Mouse (Mus musculus): ENCODE measurements around the gene Slc19a2.
"Not testable (repeated sequence)": the region's sequence is repeated elsewhere in the genome, so short reads cannot be mapped to it uniquely, and the experiment has no call there.

Gene Slc19a2

DNA sequence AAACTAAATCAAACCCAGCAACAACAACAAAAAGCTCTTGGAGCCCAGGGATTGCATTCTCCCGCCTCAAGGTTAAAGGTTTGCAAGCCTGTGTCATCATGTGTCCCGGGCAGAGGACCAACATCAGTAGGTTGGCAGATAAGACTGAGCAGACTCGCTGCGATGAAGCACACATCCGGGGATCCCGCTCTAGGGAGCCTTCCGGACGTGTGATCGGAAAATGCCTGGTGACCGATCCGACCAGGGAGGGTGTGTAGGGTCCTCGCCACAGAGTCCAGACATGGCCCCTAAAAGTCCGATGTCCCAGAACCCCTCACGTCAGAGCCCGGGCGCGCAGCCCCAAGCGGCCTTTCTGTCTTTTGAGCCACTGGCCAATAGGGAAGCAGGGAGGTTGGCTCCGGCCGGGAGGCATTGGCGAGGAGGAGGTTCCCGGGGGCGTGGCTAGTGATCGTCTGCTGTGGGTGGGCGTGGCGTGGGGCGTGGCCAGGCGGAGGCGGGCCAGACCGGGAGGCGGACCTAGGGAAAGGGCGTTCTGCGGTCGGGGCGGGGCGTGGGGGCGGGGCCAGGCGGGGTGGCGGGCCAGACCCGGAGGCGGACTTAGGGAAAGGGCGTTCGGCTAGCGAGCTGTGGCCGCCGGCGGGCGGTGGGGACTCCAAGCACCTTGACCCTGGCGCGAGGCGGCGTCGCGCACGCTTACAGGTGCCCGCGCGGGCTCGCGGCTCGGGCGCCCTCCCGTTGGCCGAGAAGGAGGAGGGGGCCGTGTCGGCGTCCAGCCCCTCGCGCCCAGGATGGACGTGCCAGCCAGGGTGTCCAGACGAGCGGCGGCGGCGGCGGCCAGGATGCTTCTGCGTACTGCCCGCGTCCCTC, at the start of gene Slc19a2:
TSS of gene Slc19a2 (plus strand) at position 582 of the 867 bp plus-strand sequence.
- DNase-seq, result peak; percentile 98

DNA sequence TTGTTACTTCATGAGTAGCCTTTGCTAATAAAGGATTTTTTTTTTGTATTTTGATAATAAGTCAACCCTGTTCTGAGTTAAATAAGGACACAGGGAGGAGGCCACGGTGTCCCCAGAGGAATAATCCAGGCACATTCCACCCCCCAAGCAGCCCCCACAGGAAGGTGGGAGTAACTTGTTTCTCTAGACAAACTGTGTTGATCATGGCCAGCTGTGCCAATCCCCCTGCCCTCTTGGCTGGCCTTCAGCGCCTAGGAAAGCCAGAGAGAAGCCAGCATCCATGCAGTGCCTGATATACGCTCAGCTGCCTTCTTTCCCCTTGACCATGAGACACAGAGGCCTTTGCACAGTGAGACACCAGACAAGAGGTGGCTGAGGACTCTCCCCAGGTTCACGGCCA, 49.3 kb upstream of the Slc19a2 start:
- no peak for DNase-seq

DNA sequence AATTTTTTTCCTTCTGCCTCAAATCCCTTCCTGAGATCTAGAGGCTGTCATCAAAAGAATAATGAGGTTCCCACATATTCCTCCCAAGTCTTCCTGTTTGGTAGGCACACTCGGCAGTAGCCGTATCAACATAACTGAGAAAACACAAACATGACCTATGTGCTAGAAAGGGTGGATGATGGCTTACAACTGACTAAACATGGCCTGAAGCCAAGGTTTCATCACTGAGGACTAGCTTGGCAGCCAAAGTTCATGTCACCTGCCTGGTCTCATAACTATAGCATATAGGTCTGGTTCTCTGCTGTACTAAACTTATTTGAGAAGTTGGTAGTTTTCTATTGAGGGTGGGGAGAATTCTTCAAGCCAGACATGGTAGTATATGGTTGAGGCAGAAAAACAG, 40.4 kb upstream of the Slc19a2 start:
- DNase-seq, result no peak

DNA sequence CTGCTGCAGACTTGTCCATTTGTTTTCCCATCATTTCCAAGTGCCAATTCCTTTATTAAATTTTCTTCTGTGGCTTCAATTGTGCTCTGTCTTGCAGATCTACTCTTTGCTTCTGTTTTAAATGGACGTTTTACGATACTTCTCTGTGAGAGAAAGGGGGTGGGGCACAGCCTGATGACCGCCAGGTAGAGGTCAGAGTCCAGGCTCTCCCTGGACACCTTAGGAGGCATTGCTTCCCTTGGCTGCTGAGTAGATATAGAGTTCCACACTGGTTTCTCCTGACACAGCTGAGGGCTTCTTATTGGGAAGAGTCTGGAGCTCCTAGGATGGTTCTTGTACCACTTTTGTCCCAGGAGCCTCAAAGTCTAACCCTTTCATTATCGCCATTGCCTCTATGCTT, 37.9 kb upstream of the Slc19a2 start:
- DNase-seq, result no peak

DNA sequence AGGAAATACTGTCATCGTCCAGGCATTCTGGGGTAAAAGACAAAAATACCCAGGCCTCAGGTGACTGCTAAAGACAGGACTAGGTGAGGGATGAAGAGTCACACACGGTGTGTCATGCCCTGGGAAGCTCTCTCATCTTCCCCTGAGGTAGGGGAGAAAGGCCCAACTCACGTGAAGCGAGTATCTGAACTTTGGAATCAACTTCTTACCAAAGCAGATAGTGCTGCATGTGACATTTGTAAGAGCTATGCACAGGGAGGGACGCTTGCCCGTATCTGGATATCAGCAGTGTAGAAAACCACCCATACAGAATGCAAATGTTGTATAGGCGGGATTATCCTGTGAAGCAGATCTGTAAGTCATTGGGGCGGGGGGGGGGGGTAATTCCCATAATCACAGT, 36.2 kb upstream of the Slc19a2 start:
- DNase-seq, result no peak

DNA sequence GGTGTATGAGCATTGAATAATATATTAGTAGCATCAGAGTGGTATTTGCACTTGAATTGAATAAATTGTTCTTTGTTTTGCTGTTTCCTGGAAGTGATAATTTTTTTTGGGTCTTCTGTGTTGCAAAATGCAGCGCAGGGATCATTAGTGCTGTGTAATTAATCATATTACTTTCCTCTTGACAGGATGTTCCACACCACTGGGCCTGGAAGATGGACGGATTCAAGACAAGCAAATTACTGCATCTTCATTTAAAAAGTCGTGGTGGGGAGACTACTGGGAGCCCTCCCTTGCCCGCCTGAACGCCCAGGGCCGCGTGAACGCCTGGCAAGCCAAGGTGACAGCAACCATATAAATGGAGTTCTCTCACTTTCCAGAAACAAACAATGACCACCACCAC, 34.7 kb upstream of the Slc19a2 start:
- DNase-seq, result no peak

DNA sequence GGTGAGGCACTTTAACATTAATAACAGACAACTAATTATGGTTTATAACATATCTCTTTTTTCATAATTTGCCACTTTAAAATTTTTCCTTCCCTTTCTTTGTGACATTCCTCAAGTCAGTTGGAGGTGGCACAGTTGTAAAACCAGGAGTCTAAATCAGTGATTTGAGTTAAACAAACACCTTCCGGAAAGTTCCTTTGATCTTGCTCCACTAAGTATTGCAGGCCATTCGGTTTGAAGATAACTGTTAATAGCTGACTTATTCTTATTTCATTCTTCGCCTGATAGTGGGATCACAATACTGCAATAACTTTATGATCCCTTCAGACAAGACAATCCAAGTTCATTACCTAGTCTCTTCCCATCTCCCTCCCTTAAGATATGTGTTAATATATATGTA, 33.7 kb upstream of the Slc19a2 start:
- DNase-seq, result no peak

DNA sequence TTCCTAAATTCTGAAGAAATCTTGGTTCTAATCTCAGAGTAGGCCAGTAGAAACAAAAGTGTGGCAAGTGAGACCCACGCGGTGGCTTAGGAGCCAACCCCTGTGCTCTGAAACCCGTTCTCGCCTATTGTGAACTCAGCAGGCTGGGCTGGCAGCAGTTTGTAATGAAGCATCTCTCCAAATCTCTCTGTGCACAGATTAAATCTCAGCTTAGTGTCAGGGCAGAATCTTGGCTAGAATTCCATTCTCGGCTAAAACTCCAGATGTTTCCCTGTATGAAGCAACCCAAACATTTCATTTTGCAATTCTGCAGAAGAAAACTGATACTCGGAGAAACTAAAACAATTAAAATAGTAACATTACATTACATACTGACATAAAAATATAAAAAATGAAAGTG, 33.3 kb upstream of the Slc19a2 start:
- no peak for DNase-seq

DNA sequence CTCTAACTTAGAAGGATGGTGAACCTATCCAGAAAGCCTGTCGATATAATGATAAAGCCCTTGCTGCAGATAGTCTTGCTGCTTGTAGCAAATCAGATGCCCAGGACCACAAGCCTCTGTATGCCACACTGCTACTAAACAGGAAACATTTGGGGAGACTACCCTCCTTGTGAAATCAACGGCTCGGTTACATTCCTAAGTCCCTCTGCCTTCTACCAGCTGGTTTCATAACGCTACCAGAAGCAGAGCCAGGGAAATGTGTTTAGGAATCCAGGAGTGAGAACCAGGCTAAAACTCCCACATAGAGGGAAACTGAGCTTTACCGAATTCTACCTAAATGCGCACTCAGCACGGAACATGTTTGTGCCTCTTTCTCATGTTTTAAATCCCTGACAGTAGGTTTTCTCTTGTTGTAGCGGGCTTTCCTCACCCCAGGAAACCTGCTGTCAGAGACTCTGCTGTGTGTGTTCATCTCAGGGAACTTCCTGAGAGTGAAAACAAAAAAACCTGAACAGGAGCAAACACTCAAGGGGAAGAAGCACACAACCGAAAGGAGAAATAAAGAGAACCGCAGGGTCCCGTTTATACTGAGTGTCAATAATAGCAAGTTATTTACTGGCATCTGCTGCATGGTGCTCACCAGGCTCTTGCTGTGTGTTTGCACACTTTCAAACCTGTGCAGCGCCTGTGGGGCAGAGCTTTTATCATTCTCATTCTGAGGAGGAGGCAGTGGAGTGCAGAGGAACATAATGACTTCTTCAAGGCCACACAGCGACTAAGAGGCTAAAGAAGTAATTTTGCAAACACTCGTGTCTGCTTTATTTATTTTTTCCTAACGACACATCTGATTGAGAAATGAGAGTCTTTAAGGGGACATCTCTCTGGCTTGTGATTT, 30.8 kb upstream of the Slc19a2 start:
- DNase-seq, result peak in 1 of 2 experiments; percentile 10

DNA sequence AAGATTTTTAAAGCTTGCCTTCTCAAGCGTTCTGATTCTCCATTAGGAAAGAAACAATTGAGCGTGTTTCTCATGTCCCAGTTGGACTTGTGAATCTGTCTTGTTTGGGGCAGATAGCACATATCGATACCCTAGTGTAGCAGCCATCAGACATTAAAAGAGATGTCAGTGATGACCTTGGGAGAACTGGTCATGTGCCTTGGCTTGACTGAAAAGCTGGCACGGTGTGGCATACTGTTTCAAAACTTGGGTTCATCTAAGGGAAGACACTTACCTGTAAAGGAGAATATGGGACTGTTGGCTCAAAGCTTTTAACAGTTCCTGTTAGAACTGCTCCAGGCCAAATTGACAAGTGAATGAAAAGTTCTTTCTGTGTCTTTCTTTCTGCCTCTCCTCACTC, 28.6 kb upstream of the Slc19a2 start:
- no peak for DNase-seq

DNA sequence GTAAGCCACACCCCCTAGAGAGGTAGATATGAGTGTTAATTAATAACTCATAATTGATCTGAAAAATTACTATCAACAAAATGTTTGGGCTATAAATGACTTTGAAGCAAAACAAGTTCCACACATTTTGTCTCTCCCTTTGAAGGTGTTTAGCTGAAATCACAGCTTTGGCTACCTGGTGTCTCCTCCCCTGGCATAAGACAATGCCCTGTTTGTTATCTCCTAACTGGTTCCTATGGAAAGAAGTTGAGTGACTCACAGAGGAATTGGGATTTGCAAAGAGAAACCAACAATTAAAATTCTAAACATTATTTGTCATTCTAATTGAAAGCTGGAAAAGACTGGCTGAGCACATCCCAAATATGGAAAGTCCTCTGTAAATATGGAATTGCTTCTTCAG, 25.8 kb upstream of the Slc19a2 start:
- no peak for DNase-seq

DNA sequence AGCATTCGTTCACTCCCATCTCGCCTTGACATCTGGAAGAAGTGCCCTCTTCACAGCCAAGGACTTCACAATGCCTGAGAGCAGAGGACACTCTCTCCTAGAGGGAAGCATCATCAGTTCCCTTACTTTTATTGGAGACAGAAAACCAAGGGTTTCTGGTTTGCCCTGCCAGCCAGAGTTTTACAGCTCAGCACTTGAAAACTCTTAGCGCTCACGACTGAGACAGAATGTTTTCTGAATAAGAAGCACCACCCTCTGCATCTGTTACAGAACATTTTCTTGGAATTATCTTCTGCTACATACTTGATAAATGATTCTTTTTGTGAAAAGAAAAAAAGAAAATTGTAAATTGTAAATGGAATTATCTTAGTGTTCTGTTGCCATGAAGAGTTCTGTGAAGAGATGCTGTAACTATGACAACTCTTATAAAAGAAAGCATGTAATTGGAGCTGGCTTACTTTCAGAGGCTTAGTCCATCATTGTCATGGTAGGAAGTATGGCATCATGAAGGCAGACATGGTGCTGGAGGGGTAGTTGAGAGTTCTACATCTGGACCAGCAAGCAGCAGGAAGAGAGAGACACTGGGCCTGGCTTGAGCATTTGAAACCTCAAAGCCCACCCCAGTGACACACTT, 16.8 kb upstream of the Slc19a2 start:
- not testable (repeated sequence) for DNase-seq

DNA sequence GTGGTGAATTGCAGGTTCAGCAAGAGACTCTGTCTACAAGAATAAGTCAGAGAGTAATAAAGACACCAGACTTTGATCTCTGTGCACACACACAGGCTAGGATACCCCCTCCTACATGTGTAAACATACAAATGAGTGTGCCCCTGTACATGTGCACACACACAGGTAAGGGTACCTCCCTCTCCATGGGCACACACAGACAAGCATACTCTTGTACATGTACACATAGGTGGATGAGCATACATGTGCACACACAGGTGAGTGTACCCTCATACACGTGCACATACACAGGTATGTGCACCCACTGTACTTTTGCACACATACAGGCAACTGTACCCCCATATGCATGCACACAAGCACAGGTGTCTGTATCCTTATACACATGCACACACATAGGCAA, 15.4 kb upstream of the Slc19a2 start:
- no peak for DNase-seq

DNA sequence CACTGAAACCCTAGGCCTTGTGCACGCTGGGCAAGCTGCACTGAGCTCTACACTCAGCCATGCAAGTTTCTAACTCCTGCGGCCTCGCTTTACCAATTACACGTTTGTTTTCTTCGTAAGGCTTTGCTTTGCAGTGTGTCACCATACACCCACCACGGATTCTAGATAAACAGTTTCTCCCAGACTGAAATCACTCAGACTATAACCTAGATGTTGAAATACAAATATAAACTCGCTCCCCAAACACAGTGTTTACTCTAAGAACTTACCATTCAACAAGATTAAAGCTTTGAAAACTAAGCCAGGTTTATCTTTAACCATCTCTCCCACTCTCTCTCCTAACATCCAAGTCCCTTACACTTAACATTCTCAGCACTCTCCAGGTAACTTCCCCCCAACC, 13.8 kb upstream of the Slc19a2 start:
- no peak for DNase-seq

DNA sequence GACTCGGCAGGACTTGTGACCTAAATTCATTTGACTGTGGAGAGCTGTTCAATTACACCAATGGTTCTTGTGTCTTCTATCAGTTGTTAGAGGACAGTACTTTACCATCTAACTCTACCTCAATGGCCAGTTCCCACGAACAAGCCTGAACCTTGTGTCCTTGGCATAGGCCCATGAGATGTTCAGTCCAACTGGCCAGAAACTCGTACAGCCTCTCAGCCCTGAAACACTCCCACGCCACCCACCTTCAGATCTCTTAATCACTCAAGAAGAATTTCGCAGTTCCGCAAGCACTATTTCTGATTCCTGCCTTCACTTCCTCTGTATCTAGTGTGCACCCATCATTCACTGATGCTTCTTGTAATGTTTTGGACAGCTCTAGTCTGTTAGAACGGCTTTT, 12.8 kb upstream of the Slc19a2 start:
- no peak for DNase-seq

DNA sequence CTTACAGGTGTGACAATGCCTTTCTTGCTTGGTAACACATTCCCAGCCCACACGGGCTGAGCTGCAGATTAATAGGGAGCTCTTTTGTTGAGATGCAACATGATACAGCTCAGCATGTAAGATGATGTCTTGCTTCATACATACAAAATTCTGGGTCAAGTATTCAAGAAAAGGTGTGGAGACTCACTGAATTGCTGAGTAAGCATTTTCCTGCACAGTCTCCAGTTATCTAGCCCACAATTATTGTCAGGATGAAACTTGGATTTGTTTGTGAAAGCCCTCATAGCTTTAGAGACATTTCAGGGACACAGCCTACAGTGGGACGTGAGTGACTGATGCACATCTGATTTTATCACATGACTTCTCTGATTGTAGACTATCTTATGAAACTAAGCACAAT, 7.4 kb upstream of the Slc19a2 start:
- DNase-seq, result no peak

DNA sequence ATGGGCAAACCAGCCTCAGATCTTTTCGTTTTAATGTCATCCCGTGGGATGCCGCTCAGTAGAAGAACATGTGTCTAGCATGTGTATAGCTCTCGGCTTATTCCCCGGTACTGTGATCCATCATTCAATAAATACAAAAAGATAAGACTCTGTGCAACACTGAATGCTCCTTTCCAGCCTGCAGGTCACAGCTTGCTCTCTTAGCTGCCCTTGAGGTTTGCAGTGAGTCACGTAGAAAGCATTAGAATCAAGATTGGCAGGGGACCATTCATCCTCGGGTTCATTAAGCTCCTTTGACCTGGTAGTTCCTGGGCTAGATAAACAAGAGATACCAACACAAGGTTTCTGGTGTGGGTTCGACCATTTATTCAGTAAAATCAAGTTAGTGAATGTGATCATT, 6.0 kb upstream of the Slc19a2 start:
- no peak for DNase-seq

DNA sequence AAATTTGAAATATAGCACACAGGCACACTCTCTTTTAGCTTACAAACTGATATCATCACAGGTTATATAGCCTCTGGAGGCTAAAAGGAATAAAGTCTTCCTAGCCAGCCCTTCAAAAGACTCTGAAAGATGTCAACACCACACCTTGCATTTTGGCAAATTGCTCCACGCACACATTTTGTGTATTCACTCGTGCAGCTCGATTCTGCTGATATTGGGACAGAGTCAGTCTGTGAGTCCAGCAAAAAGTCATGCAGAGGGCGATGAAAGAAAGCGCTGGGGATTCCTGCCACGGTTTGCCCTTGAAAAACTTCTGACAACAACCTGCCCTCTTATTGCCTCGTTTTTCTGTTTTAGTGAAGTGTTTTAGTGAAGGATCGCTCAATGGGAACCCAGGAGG, 1.4 kb upstream of the Slc19a2 start:
- DNase-seq, result no peak

DNA sequence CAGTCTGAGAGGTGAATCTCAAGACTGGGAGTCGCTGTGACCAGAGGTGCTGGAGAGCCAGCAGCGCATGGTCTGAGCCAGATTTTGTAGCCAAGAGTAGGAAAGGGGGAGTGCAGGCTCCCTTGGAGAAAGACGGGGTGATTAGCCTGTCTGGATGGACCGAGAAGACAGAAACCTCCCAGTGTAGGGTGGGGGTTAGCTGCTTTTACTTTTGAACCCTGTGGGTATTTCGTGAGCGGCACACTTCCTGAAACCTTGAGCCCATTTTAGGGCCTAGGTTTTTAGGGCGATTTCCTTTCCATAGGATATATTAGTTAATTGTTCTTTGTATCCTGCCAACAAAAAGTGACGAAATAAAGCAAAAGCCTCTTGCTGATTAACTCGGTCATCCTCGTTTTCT, 875 bp upstream of the Slc19a2 start:
- DNase-seq, result peak; percentile 19 to 21

DNA sequence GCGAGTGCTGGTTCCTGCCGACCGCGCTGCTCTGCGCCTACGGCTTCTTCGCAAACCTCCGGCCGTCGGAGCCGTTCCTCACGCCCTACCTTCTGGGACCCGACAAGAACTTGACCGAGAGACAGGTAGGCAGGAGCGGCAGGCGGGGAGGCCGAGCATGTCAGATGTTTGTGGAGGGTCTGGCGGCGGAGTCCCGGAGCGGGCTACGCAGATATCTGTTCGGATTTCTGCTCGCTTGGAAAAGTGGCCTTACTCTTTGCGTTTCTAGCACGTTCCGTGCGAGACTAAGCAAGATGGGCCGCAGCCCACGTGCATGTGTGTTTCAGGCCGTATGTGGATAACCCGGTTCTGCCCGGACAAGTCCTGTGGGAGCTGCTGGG, 476 bp downstream of the Slc19a2 start:
- peak; percentile 50 to 59 for DNase-seq

DNA sequence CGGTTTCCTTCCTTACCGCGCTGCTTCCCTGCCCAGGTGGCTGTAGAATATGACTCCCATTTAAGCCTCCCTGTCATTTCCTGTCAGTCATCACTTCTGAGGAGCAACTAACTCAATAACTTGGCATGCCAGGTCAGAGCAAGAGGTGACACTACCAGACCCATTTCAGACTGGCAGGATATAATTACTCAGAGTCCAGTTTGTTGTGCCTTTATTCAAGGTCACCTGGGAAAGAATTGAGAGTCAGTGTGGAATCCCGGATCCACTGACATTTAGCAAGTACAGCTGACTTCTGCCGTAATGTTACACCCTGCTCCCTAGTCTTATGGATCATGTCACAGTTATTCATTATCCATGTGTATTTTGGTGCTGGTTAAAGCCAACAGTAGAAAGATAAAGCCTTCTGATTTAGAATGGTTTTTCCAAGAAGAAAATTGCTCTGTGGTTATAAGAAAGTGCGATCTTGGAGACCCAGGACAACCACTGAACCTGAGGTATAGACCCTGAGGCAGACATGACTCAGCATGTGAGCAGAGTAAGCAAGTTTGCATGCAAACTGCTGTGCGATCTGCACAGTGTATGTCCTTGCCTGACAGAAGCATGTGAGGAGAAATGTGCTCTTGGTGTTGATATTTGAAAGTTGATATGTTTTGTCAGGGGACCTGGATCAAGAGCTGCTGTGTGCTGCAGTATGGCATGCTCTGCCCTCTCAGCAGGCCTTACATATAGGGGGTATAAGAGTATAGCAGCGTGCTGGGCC, 1.7 kb downstream of the Slc19a2 start:
- no peak for DNase-seq

DNA sequence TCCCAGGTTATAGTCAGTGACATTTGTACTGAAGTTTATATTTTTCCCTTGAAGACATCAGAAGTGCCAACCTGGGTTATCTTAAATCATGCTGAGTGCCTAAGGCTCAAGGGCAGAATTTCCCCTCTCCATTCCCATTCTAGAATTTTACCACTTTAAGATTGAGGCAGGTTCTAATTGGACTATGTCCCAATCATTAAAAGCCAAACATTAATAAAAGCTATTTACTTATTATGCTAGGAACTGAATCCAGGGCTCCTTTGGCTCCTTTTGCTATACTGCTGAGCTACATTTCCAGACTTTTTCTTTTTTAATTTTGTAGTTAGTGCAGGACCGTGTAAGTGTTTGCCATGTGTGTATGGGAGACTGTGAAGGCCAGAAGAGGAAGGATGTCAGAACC, 2.6 kb downstream of the Slc19a2 start:
- DNase-seq, result no peak

DNA sequence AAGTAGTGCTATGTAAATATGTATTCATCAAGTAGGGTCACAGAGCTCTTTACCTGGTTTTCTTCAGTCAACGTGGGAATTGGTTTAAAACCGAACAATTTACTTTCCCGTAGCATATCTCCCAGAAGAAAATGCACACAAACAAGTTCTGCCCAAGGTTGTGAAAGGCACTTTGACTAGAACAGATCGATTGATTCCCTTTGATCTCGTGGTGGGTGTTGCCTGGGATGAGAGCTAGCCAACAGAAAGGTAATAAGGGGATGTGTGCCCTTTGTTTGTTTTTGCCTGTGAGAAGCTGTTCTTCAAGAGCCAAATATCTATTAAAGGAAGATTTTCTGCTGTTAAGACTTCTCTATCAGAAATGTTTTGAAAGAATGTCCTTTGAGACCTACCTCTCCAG, 3.7 kb downstream of the Slc19a2 start:
- no peak for DNase-seq
